Mouse (Mus musculus) MN1 (cell line): ENCODE results near the gene Ppip5k1.
"Not testable (repeated sequence)": the region's sequence is repeated elsewhere in the genome, so short reads cannot be mapped to it uniquely, and the experiment has no call there.

Experiments
- DNase-seq: peaks from one replicate; pipeline ENCODE4 v3.0.0-alpha.2; 2016; ENCODE audit warnings: low spot score

Gene Ppip5k1

DNA sequence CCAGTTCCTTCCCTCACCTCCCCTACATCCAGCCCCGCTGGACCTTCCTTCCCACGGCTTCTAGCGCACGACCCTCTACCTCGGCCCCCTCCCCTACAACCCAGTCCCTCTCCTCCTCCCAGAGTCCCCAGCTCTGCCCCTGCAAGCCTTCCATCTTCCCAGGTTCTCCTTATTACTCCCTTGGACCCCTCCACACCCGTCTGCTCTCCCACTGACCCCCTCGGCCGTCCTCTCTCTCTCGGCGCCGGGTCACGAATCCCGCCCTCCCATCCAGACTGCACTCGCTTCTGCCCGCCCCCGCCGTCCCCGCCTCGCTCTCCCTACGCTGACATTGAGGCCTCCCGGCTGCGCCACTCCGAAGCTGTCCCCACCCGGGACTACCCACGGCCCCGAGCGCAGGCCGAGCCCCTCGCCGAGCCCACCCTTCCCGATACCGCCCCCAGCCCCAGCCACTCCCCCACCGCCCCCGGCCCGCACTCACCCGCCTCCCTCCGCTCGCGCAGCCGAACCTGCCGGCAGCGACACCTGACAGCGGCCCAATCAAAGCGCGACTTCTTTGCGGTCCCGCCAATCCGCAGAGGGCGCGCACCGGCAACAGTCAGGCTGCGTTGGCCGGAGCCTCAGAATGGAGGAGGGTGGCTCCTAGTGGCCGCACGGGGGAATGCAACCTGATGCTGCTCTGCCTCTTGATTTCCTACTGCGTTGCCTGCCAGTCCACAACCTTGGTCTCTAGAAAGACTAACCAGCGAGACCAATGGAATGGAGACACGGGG lies at the start of gene Ppip5k1:
Ppip5k1 (minus strand) TSS at position 577 of the 773 bp plus-strand sequence.
- DNase-seq, result peak; percentile 96

DNA sequence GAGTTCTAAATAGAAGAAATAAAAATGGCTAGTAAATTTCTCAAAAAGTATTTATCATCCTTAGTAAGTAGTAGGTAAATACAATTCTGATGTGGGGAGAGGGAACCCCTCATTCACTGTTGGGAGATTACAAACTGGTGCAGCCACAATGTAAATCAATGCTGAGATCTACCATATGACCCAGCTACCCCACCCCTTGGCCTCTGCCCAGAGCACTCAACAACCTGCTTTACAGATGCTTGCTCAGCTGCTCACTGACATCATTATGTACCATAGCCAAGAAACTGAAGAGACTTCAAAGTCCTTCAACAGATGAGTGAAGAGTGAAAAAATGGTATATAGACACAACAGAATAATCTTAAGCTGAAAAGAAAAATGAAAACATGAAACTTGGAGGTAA lies 48.1 kb upstream of the Ppip5k1 start:
- no peak for DNase-seq

DNA sequence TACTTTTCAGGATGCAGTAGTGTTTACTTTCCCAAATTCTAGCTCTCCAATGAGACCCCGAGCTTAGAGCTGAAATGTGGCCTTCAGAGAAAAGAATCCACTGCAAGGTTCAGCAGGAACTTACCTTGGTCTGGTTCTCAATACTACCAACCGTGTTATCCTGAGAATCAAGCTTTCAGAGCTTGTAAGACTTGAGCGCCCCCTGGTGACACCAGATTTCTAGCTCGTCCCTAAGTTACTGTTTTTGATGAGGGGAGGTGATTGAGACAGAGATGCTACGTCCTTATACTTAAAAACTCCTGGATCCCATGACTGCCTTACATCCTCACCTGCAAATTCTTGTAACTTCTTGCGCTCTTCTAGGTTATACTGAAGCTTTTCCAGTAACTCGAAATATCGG lies 41.4 kb upstream of the Ppip5k1 start:
- DNase-seq, result peak; percentile 79

DNA sequence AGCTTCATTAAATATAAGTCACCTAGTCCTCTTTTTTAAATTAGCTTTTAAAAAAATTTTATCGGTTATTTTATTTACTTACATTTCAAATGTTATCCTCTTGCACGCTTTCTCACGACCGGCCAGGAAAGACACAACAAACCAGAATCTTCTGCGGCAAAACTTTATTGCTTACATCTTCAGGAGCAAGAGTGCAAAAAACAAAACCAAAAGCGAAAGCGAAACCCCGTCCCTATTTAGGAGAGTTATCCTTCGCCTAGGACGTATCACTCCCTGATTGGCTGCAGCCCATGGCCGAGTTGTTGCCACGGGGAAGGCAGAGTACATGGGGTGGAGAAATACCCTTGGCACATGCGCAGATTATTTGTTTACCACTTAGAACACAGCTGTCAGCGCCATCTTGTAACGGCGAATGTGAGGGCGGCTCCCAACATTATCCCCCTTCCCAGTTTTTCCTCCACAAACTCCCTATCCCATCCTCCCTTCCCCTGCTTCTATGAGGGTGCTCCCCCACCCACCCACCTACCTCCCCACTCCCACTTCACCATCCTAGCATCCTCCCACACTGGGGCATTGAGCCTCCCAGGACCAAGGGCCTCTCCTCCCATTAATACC lies 31.9 kb upstream of the Ppip5k1 start, which contains the start of gene Strc:
Strc (minus strand) TSS at position 208 of the 615 bp plus-strand sequence.
- DNase-seq, result not testable (repeated sequence)

DNA sequence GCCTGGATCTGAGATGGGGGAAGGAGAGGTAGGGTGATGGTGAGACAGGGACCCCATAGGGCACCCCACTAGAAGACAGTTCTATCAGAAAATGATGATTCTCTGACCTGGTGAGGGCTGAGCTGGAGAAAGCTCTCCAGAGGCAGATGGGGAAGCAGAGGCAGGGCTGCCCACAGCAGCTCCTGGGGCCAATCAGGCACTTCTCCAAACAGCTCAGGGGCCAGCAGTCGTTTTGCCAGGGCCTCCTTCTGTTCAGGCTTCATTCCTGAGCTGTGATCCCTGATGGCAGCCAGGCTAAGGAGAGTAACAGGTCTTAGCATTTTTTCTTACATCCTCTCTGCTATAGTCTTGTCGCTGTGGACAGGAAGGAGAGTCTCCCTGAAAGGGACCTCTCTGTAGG lies 19.6 kb upstream of the Ppip5k1 start:
- no peak for DNase-seq

DNA sequence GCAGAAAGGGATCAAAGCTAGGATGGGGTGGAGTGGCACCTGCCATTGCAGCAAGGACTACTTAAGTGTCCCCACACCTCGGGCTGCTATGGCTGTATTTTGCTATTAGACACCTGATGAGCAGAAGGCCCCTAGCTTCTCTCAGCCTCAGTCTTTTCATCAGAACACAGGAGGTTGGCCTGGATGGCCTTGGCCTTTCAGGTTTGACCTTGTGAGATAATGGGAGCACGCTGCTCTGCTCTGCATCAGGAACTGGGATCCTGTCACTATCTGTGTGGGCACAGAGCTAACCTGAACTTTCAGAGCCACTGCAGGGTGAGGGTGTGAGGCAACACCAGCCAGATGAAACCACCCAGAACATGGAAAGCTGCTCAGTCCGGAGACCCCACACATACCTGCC lies 17.1 kb upstream of the Ppip5k1 start:
- DNase-seq, result no peak

DNA sequence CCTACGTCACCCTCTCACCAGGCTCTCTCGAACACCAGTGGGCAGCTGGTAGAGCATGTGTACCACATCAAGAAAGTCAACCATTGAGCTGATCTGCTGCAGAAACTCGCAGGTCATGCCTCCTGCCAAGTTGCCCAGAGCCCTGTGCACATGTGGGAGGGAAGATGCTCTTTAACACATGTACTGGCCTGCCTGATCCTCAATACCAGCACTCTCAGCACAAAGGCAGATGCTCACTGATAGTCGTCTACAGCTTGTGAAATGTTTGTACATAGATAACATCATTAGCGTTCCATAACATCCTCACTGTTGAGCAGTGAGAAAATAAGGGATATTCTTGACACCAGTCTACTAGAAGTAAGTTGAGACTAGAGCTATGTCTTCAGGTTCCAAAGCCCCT lies 15.7 kb upstream of the Ppip5k1 start:
- no peak for DNase-seq

DNA sequence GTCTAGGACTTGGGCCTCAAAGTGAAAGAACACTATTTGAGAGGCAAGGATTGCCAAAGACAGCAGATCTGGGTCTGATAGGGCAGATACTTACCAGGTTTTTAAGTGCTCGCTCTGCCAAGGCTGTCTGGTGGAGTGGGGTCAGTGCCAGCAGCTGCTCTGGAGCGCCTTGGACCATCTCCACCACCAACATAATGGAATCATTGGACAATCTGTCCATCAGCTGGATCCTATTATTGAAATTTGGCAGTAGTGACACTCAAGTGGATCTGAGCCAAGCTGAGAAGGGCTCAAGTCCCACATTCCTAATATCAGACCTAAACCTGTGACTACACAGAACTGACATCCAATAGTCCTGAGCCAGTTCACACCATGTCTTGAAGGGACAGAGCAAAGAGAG lies 13.6 kb upstream of the Ppip5k1 start:
- DNase-seq, result peak; percentile 59

DNA sequence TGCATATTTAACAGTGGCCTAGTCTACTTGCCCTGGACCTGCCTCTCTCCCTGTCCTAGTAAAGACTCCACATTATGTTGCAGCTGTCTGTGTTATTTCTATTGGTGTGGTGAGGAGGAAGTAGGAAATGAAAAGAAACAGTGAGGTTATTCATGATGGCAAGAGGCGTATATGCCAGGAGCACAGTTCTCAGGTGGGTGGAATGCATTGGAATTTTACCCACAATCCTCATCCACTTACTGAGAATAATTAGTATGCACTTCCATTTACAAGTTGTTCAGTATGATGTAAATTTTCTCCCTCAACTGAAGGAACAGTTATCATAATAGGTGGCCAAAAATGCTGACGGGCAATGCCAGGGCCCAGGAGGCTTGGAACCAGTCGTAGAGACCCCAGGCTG lies 8.5 kb upstream of the Ppip5k1 start:
- DNase-seq, result no peak

DNA sequence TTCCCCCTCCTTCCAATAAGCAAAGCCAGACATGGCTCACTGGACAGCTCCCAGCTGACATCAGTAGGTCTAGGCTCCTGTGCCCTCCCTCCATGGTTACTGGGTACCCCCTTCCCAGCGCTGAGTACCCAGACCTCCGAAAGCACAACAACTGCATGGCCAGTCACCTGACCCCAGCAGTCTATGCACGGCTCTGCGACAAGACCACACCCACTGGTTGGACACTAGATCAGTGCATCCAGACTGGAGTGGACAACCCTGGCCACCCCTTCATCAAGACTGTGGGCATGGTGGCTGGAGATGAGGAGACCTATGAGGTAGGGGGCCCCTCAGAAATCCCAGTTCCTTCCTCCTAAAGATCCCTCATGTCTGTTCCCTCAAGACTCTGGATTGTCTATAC lies 4.3 kb upstream of the Ppip5k1 start:
- no peak for DNase-seq

DNA sequence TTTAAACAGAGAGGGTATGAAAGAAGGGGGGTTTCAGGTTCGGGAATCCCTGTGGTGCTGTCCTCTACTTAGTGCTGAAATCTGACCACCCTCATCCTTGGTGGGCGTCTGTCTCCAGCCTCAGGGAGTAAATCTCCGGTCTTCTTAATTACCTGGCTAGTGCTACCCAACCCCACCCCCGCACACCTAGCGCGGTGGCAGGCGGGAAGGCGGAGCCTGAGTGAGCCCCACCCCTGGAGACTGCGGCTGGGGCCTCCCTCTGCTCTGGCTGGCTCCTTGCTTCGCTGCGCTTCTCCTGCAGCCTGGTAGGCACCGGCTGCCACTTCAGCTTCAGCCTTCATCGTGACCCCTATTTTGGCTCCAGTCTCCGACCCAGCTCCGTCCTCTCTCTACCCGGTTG lies 3.2 kb upstream of the Ppip5k1 start:
- DNase-seq, result peak; percentile 61

DNA sequence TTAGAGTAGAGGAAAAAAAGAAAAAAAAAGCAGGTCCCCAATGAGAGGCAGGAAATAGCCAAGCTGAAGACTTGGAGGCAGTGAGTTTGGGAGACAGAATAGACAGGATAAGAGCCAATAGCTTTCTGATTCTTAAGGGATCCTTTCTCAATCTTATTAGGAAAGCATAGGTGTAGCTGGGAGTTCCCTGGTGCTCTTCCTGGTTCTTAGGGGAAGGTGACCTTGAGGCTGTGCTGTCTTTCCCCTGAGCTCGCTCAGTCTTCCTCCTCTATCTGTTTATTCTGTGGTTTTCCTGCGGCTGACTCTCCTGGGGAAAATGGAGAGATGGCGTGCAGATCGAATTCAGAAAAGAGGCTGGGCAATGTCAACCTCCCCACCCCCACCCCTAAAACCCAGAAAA lies 2.8 kb upstream of the Ppip5k1 start:
- no peak for DNase-seq

DNA sequence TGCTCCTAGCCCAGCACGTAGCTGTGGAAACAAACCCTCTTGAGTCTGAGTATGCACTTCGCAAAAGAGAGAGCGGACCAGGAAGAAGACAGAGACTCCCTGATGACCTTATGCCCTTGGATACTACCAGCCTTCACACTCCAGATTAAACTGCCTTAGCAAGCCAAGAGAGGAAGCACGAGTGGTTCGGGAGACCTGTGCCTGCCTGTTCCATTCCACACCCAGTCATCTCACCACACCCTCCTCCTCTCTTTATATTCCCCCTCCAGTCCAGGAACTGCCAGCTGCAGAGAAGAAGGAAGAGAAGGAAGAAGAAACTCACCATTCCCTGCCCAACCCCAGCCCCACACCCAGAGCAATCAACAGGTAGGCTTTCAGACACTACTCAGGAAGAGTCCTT lies 2.3 kb upstream of the Ppip5k1 start, which contains the start of gene Ckmt1:
Ckmt1 (plus strand) TSS at position 221 of the 400 bp plus-strand sequence.
- DNase-seq, result no peak

DNA sequence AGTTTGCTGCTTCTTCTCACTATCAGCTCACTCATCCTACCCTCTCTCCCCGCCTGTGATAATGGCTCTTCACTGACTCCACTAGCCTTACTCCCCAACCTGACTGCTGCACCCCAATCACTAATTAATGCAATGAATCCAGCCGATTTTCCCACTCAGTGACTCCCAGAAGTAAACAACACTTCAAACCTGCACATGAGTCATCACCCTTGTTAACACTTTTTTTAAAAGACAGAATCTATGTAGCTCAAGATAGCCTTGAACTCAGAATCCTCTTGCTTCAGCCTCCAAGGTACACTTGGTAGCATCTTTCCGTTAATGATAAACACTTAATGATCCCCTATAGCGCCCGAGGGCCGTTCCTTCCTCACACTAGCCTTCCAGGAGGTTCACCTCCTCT lies 818 bp downstream of the Ppip5k1 start:
- peak; percentile 14 for DNase-seq

DNA sequence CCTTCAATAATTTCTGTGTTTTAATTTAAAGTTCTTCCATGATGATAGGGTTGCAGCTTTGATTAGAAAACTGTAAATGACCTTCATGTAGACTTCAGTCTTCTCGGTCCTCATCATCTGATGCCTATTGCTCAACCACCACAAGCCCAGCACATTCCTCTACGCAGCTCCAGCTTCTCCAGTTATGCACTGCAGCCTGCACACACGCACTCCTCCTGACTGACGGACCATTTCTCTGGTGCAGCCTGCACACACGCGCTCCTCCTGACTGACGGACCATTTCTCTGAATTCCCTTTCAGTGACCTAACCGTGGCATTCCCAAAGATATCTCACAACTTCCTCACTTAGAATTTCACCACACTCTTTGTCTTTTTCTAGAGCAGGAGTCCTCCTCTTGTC lies 2.0 kb downstream of the Ppip5k1 start:
- no peak for DNase-seq

DNA sequence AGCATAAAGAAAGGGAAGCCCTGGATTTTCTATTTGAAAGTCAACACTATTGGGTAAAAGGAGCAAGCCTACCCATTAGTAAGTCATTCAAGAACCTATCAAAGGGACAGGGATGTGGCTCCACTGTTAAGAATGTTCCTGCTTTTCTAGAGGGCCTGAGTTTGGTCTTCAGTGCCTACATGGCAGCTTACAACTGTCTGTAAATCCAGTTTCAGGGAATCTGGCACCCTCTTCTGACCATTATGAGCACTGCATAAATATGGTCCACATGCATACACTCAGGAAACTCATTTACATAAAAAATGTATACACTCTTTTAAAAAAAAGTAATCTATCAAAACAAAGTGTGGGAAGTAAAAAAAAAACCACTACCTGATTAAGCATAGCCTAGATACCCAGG lies 16.1 kb downstream of the Ppip5k1 start:
- no peak for DNase-seq

DNA sequence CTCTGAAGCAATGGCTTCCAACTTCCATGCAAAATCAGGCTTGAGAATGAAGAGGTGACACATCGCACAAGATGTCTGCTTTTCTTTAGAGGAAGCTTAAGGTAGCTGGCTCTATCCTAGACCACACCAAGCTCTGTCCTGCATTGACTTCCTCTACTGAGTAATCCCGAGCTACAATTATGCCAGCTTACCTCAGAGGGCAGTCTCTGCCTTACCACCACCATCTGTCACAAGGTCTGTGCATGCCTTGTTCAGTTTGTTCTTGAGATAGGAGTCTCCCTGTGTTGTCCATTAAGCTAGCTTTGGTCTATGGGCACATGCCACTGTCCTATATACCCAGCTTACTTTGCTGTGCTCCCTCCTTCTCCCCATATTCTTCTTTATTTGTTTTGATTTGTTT lies 25.7 kb downstream of the Ppip5k1 start:
- DNase-seq, result no peak

DNA sequence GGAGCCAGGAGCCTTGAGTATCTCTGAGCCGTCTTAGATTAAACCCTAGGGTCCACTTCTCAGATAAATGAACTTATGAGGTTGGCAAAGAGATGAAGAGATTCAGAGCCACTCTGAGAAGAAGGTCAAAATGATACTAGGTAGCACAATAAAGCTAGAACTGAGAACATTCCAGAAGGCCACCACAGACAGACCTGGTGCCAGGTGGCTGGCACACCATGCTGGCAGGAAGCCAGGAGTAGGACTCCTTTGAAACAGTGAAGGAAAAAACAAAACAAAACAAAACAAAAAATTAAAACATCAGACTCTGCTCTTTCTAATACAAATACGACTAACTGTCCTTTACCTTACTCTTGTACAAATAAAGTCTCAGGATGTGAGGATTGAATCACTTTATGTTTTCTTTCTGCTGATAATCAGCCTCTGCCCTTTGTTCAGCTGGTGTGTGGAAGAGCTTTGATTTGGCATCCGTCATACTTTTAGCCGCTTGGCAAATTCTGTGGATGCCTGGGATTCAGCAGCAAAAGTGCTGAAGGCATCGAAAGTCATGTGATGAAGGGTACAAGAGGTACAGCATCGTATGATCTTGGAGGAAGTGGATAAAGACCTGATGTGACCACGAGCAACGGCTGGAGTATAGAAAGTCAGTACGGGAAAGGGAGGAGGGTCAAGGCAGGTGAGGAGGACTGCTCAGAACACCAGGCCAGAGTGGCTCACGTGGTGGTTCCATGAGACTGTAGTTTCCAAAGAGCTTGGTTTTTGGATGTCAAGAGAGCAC lies 31.3 kb downstream of the Ppip5k1 start:
- DNase-seq, result no peak

DNA sequence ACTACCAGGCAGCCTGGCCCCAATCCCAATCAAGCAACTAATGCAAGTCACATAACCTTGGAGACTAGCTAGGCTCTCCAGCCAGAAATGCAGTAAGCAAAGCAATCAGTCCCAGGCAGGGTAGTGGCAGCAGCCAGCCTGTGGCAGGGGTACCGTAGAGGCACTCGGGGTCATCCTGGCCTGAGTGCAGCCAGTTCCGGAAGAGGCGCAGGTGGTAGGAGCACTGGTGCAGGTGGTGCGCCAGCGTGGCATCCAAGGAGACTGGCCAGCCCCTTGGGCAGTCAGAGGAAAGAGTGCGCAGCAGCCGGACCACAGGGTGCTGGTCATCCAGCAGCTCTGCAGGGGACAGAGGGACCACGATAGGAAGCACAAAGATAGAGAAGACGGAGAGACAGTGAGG lies 32.2 kb downstream of the Ppip5k1 start:
- no peak for DNase-seq

DNA sequence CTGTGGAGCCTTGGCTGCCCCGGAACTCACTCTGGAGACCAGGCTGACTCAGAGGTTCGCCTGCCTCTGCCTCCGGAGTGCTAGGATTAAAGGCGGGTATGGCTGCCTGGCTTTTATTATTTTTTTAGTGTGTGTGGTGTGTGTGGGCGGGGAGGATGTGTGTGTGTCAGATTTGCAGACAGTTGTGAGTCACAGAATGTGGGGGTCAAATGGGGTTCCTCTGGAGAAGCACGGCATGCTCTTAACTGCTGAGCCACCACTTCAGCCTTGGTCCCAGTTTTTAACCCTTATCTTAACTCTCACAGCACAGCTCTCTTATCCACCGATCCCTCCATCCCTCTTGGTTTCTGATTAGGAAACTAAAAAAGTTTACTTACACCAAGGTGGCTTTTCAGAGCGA lies 38.9 kb downstream of the Ppip5k1 start:
- no peak for DNase-seq

DNA sequence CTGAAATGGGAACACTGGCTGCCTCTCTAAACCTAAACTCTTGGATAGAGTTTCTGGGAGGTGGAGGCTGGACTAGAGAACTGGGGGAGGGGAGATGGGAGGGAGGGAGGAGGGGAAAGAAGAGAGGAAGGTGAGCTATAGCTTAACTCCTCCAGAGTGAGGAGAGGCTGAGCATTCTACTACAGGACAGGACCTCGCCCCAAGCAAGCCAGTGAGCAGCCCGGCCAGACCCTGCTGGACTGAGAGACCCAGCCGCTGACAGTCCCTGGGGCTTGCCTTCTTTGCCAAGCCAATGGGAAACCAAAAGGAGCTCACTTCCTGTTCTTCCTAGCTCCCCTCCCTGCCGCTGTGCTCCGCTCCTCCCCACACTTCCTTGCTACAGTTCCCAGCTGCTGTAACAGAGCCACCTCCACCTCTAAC lies 46.2 kb downstream of the Ppip5k1 start:
- DNase-seq, result no peak

DNA sequence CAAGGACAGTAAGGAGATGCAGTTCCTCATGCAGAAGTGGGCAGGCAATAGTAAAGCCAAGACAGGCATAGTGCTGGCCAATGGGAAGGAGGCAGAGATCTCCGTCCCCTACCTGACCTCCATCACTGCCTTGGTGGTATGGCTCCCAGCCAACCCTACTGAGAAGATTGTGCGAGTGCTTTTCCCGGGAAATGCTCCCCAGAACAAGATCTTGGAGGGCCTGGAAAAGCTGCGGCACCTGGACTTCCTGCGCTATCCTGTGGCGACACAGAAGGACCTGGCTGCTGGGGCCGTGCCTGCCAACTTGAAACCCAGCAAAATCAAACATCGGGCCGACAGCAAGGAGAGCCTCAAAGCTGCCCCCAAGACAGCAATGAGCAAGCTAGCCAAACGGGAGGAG lies 55.2 kb downstream of the Ppip5k1 start:
- no peak for DNase-seq

DNA sequence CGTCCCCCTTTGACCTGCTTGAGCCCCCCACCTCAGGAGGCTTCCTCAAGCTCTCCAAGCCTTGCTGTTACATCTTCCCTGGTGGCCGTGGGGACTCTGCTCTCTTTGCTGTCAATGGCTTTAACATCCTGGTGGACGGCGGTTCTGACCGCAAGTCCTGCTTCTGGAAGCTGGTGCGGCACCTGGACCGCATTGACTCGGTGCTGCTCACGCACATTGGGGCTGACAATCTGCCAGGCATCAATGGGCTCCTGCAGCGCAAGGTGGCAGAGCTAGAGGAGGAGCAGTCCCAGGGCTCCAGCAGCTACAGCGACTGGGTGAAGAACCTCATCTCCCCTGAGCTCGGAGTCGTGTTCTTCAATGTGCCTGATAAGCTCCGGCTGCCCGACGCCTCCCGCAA lies 55.7 kb downstream of the Ppip5k1 start:
- DNase-seq, result no peak
